Mouse (Mus musculus): Measurements from ENCODE around the gene Zfp385a.

DNA sequence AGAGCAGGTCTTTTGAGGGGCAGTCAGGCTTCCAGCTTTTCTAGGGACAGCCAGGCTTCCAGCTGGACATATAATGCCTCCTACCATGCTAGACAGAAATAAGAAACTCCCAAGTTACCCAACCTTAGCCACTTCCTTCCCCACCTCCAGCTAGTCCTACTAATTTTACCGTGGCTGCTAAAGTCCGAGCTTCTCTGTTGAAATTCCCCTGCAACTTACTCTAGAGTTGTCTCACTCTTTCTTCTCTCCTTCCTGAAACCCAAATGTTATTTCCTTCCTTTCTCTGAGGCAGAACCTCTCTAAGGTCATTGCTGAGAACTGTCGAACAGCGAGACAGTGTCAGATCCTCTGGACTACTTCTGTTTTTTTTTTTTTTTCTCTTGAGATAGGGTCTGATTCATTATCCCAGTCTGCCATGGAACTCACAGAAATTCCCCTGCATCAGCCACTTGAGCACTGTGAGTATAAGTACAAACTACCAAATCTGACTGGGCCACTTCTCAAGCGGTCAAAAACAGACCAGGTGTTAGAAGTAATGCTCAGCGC is 29.5 kb downstream of the Zfp385a start, which contains the start of gene Gpr84:
- TF ChIP-seq MAFK (IDR thresholded peaks at IDR 0.05; ENCODE audit: insufficient replicate concordance, low read length): no peak
- no peak for TF ChIP-seq POLR2A (IDR thresholded peaks at IDR 0.05; ENCODE audit: low read depth, low read length)
- TF ChIP-seq JUND (conservative IDR thresholded peaks at IDR 0.05; ENCODE audit: low read depth, low read length): no peak
- TF ChIP-seq CTCF (conservative IDR thresholded peaks at IDR 0.05 in 1 of 2, IDR thresholded peaks at IDR 0.05 in 1 of 2; ENCODE audit: low read depth in 2 of 2, low read length in 2 of 2): no peak
- no peak for TF ChIP-seq ZMIZ1 (IDR thresholded peaks at IDR 0.05; ENCODE audit: low read depth, low read length)
- no peak for TF ChIP-seq USF2 (conservative IDR thresholded peaks at IDR 0.05; ENCODE audit: low read depth, low read length)
- TF ChIP-seq MXI1 (IDR thresholded peaks at IDR 0.05; ENCODE audit: low read depth, low read length): no peak
- TF ChIP-seq SMC3 (IDR thresholded peaks at IDR 0.05; ENCODE audit: low read depth, low read length): no peak
- TF ChIP-seq EP300 (IDR thresholded peaks at IDR 0.05; ENCODE audit: low read length): peak; percentile 29; the same call in 1 of the 2 replicates
- no peak for TF ChIP-seq E2F4 (IDR thresholded peaks at IDR 0.05; ENCODE audit: insufficient replicate concordance, low read depth, low read length)
- no peak for TF ChIP-seq KAT2A (IDR thresholded peaks at IDR 0.05; ENCODE audit: insufficient replicate concordance, low read length)
- TF ChIP-seq SIN3A (IDR thresholded peaks at IDR 0.05; ENCODE audit: low read length): no peak
- TF ChIP-seq NRF1 (IDR thresholded peaks at IDR 0.05; ENCODE audit: low read depth, low read length): no peak
- no peak for TF ChIP-seq RCOR1 (conservative IDR thresholded peaks at IDR 0.05; ENCODE audit: low read depth, low read length)

All from CH12.LX (cell line).